Mouse (Mus musculus): ENCODE measurements at regions not wholly inside any gene's neighbourhood (a gene's known extent, or its start where the extent isn't known, plus 50 kb on each side); places are given as distances from the start of the nearest gene placed in this dataset.

GRCm38 (mm10) chr7:133521936-133522335, 80.0 kb downstream of the Tex36 start:
- no peak overlapping the region for H3K27ac ChIP-seq (replicated peaks)
- ATAC-seq (replicated peaks), result no peak
- no peak overlapping the region for H3K4me2 ChIP-seq (replicated peaks)
- no peak overlapping the region for H3K9ac ChIP-seq (replicated peaks)
- H3K27me3 ChIP-seq, result no peaks in the 10 kb centered on the region
- 88% methylated on average over 3 of the region's 3 CpGs for WGBS
- H3K4me3 ChIP-seq, result no peak overlapping the region
- H3K36me3 ChIP-seq, result no peaks in the 10 kb centered on the region
- no peaks in the 10 kb centered on the region for H3K9me3 ChIP-seq
- no peaks in the 10 kb centered on the region for H3K4me1 ChIP-seq

GRCm38 (mm10) chr7:133518926-133519325, 83.0 kb downstream of the Tex36 start:
- no peak overlapping the region for H3K27ac ChIP-seq (replicated peaks)

DNA sequence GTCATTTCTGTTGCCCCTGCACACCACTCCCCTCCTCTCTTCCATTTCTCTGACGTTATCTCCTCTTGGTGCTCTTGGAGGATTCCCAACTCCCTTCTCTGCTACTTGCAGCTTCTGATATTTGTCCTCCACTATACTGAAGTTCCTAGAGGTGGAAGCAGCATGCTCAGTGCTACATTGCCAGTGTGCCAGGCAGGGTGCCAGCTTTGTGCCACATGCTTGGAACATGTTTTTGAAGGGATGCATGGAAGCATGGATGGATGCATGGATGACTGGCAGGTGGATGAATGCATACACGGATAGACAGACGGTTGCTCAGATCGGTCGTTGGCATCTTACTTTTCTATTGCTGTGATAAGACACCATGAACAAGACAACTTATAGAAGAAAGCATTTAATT, 84.4 kb downstream of the Tex36 start:
- no peak overlapping the region for H3K4me2 ChIP-seq (replicated peaks)
- H3K36me3 ChIP-seq, result no peaks in the 10 kb centered on the region
- H3K9me3 ChIP-seq, result no peaks in the 10 kb centered on the region
- H3K4me3 ChIP-seq, result no peak overlapping the region
- H3K9ac ChIP-seq (replicated peaks), result no peak overlapping the region
- H3K4me1 ChIP-seq, result no peaks in the 10 kb centered on the region
- no peak overlapping the region for H3K27ac ChIP-seq (replicated peaks)
- ATAC-seq (replicated peaks), result no peak
- no peaks in the 10 kb centered on the region for H3K27me3 ChIP-seq
- 75% methylated on average over 5 of the region's 5 CpGs for WGBS

More at GRCm38 (mm10) chr7:133518926-133519325, 83.0 kb downstream of the Tex36 start:
- Histone ChIP-seq H3K27me3 (no peaks in the 10 kb centered on the region), H3K4me1 (no peaks in the 10 kb centered on the region), H3K4me2 (replicated peaks) (no peak overlapping the region), H3K9me3 (no peaks in the 10 kb centered on the region), H3K9ac (replicated peaks) (no peak overlapping the region), H3K4me3 (no peak overlapping the region), H3K36me3 (no peaks in the 10 kb centered on the region)
- no peak for ATAC-seq (replicated peaks)
- 93% methylated on average over 3 of the region's 3 CpGs for WGBS

DNA sequence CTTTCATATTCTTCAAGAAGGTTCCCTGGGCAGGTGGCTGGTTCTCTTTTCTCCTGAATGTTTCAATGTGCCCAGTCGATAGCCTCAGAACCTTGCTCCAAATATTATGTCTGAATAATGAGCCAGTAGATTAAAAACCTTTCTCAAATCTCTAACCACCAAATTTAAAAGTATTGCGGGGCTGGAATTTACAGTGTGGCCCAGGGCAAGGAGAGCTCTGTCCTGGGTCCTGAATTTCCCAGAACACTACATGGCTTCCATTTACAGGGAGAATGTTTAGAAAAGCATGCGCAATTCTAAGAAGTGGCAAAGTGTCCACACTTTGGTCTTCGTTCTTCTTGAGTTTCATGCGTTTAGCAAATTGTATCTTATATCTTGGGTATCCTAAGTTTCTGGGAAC, 91.0 kb downstream of the Tex36 start:
- no peak for ATAC-seq (replicated peaks)
- Histone ChIP-seq H3K27me3 (no peaks in the 10 kb centered on the region), H3K9me3 (no peaks in the 10 kb centered on the region), H3K27ac (replicated peaks) (no peak overlapping the region), H3K9ac (replicated peaks) (no peak overlapping the region), H3K4me1 (peaks cover 12% of the 10 kb centered on the region), H3K4me2 (replicated peaks) (no peak overlapping the region), H3K36me3 (no peaks in the 10 kb centered on the region), H3K4me3 (no peak overlapping the region)
- WGBS, result 72% methylated on average over 5 of the region's 5 CpGs

GRCm38 (mm10) chr7:133509486-133509885, 92.5 kb downstream of the Tex36 start:
- Histone ChIP-seq H3K4me3 (no peak overlapping the region), H3K36me3 (no peaks in the 10 kb centered on the region), H3K27me3 (no peaks in the 10 kb centered on the region), H3K4me1 (peaks cover 12% of the 10 kb centered on the region), H3K9me3 (no peaks in the 10 kb centered on the region), H3K4me2 (replicated peaks) (no peak overlapping the region), H3K9ac (replicated peaks) (no peak overlapping the region), H3K27ac (replicated peaks) (no peak overlapping the region)
- WGBS, result 10% methylated on average over 4 of the region's 4 CpGs
- no peak for ATAC-seq (replicated peaks)

DNA sequence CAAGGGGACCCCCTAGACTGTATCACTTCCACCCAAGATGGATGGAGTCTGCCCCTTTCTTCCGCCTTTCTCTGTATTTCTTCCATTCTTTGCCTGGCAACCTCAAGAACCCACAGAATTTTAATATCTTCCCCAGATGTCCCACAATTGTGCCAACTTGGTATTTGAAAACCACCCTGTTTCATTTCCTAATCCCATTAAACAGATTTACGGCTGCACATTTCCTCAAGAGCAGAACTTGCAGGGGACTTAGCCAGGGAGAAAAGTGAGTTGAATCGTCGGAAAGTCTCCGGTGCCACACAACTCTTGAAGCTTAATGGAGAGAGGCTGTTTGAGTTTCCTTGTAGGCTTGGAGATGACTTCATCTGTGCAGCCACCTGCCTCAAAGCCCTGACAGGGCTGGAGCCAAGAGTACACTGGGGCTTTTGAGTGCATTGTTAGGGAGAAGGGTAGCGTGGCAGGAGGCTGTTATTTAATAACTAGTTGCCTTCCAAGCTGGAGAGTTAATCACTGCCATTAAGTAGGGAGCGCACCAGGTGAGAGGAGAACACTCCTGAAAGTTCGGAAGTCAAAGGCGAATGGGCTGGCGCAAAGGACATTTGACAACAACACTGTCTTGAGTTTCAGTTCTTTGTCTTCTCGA, 93.5 kb downstream of the Tex36 start:
- WGBS, result 62% methylated on average over 11 of the region's 11 CpGs
- no peak overlapping the region for H3K9ac ChIP-seq (replicated peaks)
- peaks cover 12% of the 10 kb centered on the region for H3K4me1 ChIP-seq
- no peak overlapping the region for H3K27ac ChIP-seq (replicated peaks)
- H3K9me3 ChIP-seq, result no peaks in the 10 kb centered on the region
- no peaks in the 10 kb centered on the region for H3K36me3 ChIP-seq
- no peak overlapping the region for H3K4me2 ChIP-seq (replicated peaks)
- no peaks in the 10 kb centered on the region for H3K27me3 ChIP-seq
- no peak overlapping the region for H3K4me3 ChIP-seq
- no peak for ATAC-seq (replicated peaks)

- Histone ChIP-seq H3K4me3 (no peak overlapping the region), H3K9me3 (no peaks in the 10 kb centered on the region), H3K4me1 (peaks cover 12% of the 10 kb centered on the region), H3K36me3 (no peaks in the 10 kb centered on the region), H3K27ac (replicated peaks) (no peak overlapping the region), H3K4me2 (replicated peaks) (no peak overlapping the region), H3K9ac (replicated peaks) (no peak overlapping the region), H3K27me3 (no peaks in the 10 kb centered on the region)
- WGBS, result 95% methylated on average over 2 of the region's 2 CpGs
- no peak for ATAC-seq (replicated peaks)
These were observed 96.3 kb downstream of the Tex36 start for GRCm38 (mm10) chr7:133505628-133506027.

- H3K36me3 ChIP-seq, result no peaks in the 10 kb centered on the region
- ATAC-seq (replicated peaks), result no peak
- 0 out of 2 replicates have a peak, but pooled peaks cover 3% of the 10 kb centered on the region for H3K4me1 ChIP-seq
- no peak overlapping the region for H3K4me2 ChIP-seq (replicated peaks)
- H3K27me3 ChIP-seq, result no peaks in the 10 kb centered on the region
- no peaks in the 10 kb centered on the region for H3K9me3 ChIP-seq
- 68% methylated on average over 5 of the region's 5 CpGs for WGBS
- no peak overlapping the region for H3K27ac ChIP-seq (replicated peaks)
- no peak overlapping the region for H3K9ac ChIP-seq (replicated peaks)
- H3K4me3 ChIP-seq, result no peak overlapping the region
These were observed 98.0 kb downstream of the Tex36 start for GRCm38 (mm10) chr7:133503946-133504345.

- WGBS, result 59% methylated on average over 4 of the region's 4 CpGs
- no peak overlapping the region for H3K27ac ChIP-seq (replicated peaks)
- H3K9me3 ChIP-seq, result no peaks in the 10 kb centered on the region
- no peaks in the 10 kb centered on the region for H3K4me1 ChIP-seq
- no peak overlapping the region for H3K4me3 ChIP-seq
- no peaks in the 10 kb centered on the region for H3K27me3 ChIP-seq
- no peak overlapping the region for H3K9ac ChIP-seq (replicated peaks)
- ATAC-seq (replicated peaks), result no peak
- H3K36me3 ChIP-seq, result no peaks in the 10 kb centered on the region
- no peak overlapping the region for H3K4me2 ChIP-seq (replicated peaks)
These were observed 99.2 kb downstream of the Tex36 start for GRCm38 (mm10) chr7:133502731-133503130.

DNA sequence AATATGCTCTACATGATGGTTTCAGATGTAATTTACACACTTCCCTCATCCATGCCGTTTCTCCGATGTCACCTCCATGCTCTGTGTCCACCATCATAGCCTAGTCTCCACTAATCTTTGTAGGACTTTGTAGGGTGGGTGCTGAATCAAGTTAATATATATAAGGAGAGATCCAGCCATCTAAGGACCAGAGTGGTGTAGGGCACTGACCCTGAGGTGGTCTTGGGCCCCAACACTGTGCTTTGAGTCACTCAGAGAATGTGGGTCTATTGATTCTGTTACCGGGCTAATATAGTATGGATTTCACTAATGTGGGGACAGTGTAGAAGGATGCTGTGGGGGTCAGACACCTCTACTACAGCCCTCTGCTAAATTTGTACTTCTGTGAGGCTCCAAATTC, 104.4 kb downstream of the Tex36 start:
- no peaks in the 10 kb centered on the region for H3K4me1 ChIP-seq
- H3K9ac ChIP-seq (replicated peaks), result no peak overlapping the region
- no peaks in the 10 kb centered on the region for H3K36me3 ChIP-seq
- ATAC-seq (replicated peaks), result no peak
- no peak overlapping the region for H3K4me3 ChIP-seq
- H3K27me3 ChIP-seq, result no peaks in the 10 kb centered on the region
- WGBS, result over 99% methylated on average over 3 of the region's 3 CpGs
- H3K9me3 ChIP-seq, result no peaks in the 10 kb centered on the region
- H3K27ac ChIP-seq (replicated peaks), result no peak overlapping the region
- no peak overlapping the region for H3K4me2 ChIP-seq (replicated peaks)

GRCm38 (mm10) chr7:133494982-133495550, 106.9 kb downstream of the Tex36 start:
- Histone ChIP-seq H3K9me3 (no peaks in the 10 kb centered on the region), H3K4me1 (no peaks in the 10 kb centered on the region), H3K4me3 (no peak overlapping the region), H3K27ac (replicated peaks) (no peak overlapping the region), H3K4me2 (replicated peaks) (no peak overlapping the region), H3K36me3 (no peaks in the 10 kb centered on the region), H3K27me3 (no peaks in the 10 kb centered on the region), H3K9ac (replicated peaks) (no peak overlapping the region)
- ATAC-seq (replicated peaks), result no peak
- 56% methylated on average over 8 of the region's 8 CpGs for WGBS

GRCm38 (mm10) chr7:133494256-133494981, 107.5 kb downstream of the Tex36 start:
- ATAC-seq (replicated peaks), result no peak
- Histone ChIP-seq H3K9me3 (no peaks in the 10 kb centered on the region), H3K27ac (replicated peaks) (no peak overlapping the region), H3K36me3 (no peaks in the 10 kb centered on the region), H3K4me1 (no peaks in the 10 kb centered on the region), H3K27me3 (no peaks in the 10 kb centered on the region), H3K4me2 (replicated peaks) (no peak overlapping the region), H3K9ac (replicated peaks) (no peak overlapping the region), H3K4me3 (no peak overlapping the region)
- 86% methylated on average over 10 of the region's 10 CpGs for WGBS

Measured in forebrain, embryonic 15.5 days (tissue).